8 mouse cellular contexts compared by ENCODE assay signal in genomic region chr5:76974207-76974553, GRCm38 (mm10). TPM values are rescaled to one million over a fixed set of nuclear protein-coding genes. Genes with fewer than 3 reads are reported as not detected.
A peak's percentile ranks its signal among the peaks of the same experiment; 100 is the strongest.
DNase-seq lines count a peak whose midpoint lies in the region; ATAC-seq and TF ChIP-seq lines count a peak whose summit lies in the region.

No protein-coding gene starts in this region.

- WGBS in heart, embryonic 16.5 days, result 2% methylated on average over 17 of the region's 17 CpGs
- 3% methylated on average over 17 of the region's 17 CpGs for WGBS in hindbrain, embryonic 11.5 days

- H3K4me3 ChIP-seq in heart, embryonic 16.5 days (ENCODE audit: low read length), result peak overlapping the region; percentile 100
- peak overlapping the region; percentile 94 for H3K4me3 ChIP-seq in hindbrain, embryonic 11.5 days (ENCODE audit: low read depth, low read length)

- no peaks in the 10 kb centered on the region for H3K9me3 ChIP-seq in heart, embryonic 16.5 days (replicated peaks; ENCODE audit: control insufficient read depth, low read length)
- H3K9me3 ChIP-seq in hindbrain, embryonic 11.5 days (ENCODE audit: control insufficient read depth, low read length), result no peaks in the 10 kb centered on the region

- H3K4me2 ChIP-seq in heart, embryonic 16.5 days (ENCODE audit: low read depth, low read length), result peak overlapping the region; percentile 94
- peak overlapping the region; percentile 79 for H3K4me2 ChIP-seq in hindbrain, embryonic 11.5 days (replicated peaks; ENCODE audit: low read depth, low read length)

- intact Hi-C loops in heart, postnatal 10 days (cut with DNase I), result loop anchor here (2.0 to 10.0 kb wide), 2 partner anchors 69 to 389 kb away; partner anchors contain the start of genes Aasdh and Cep135
- intact Hi-C loops in gastrocnemius, postnatal 36 days (cut with DNase I), result loop anchor here (10.0 kb wide), 1 partner anchor 379 kb away; no protein-coding TSS in a partner anchor

- CTCF ChIA-PET in Patski (lab: Charles Lee), result interaction anchor here (1.3 kb wide), 1 partner anchor 10 kb away, joined by 5 read pairs; no protein-coding TSS in a partner anchor

- peaks cover 11% of the 10 kb centered on the region for H3K36me3 ChIP-seq in heart, embryonic 16.5 days (ENCODE audit: control insufficient read depth, insufficient read depth)
- H3K36me3 ChIP-seq in hindbrain, embryonic 11.5 days (ENCODE audit: control insufficient read depth, insufficient read depth, low read length), result peaks cover 2% of the 10 kb centered on the region; the same call in 1 of the 2 replicates

- H3K27ac ChIP-seq in heart, embryonic 16.5 days (ENCODE audit: low read length), result peak overlapping the region; percentile 96
- no peak overlapping the region for H3K27ac ChIP-seq in hindbrain, embryonic 11.5 days (ENCODE audit: low read depth, low read length)

- H3K9ac ChIP-seq in heart, embryonic 16.5 days (ENCODE audit: low read length), result peak overlapping the region; percentile 97
- peak overlapping the region; percentile 81 for H3K9ac ChIP-seq in hindbrain, embryonic 11.5 days (ENCODE audit: low read depth, low read length)

- no peaks in the 10 kb centered on the region for H3K27me3 ChIP-seq in heart, embryonic 16.5 days (ENCODE audit: control insufficient read depth, insufficient read depth, low read length)
- H3K27me3 ChIP-seq in Patski, result no peaks in the 10 kb centered on the region
- H3K27me3 ChIP-seq in hindbrain, embryonic 11.5 days (ENCODE audit: control insufficient read depth, insufficient read depth, low read length), result no peaks in the 10 kb centered on the region

- TF ChIP-seq CTCF in Patski (IDR thresholded peaks at IDR 0.05), result no peak

- peak; percentile 19; the same call in 1 of the 2 replicates for ATAC-seq in heart, embryonic 16.5 days (replicated peaks; ENCODE audit: extremely low read depth, insufficient read depth, low FRiP score)
- peak; percentile 5 for ATAC-seq in Patski
- ATAC-seq in hindbrain, embryonic 11.5 days (ENCODE audit: low FRiP score), result no peak
- ATAC-seq in megakaryocyte-erythroid progenitor cell, adult 5-6 weeks (replicated peaks; ENCODE audit: low FRiP score, low TSS enrichment, poor library complexity, severe bottlenecking), result peak; percentile 29; the same call in 1 of the 2 replicates

- no peak for DNase-seq in heart, postnatal 10 days
- DNase-seq in Patski (ENCODE audit: low read depth, low spot score), result no peak
- DNase-seq in hindbrain, embryonic 11.5 days (ENCODE audit: low spot score), result no peak
- DNase-seq in gastrocnemius, postnatal 36 days, result no peak
- DNase-seq in gastrocnemius, postnatal 25 days, result no peak
- DNase-seq in ovary, postnatal 14 days (ENCODE audit: low spot score), result no peak

- POLR2A ChIA-PET in Patski (lab: Charles Lee), result interaction anchor here (0.5 kb wide), 1 partner anchor 9 kb away, joined by 4 read pairs; no protein-coding TSS in a partner anchor

- peaks cover 11% of the 10 kb centered on the region for H3K4me1 ChIP-seq in heart, embryonic 16.5 days (ENCODE audit: control insufficient read depth, insufficient read depth, low read length)
- H3K4me1 ChIP-seq in hindbrain, embryonic 11.5 days (replicated peaks; ENCODE audit: control insufficient read depth, insufficient read depth, low read length), result no peaks in the 10 kb centered on the region

- in situ Hi-C loops in Patski (cut with MboI; ENCODE audit: low pct_unique_long_range_greater_than_20kb), result no loop called here

RNA-seq across cellular contexts. Expression of gene Srp72, which starts 0.3 kb away (rescaled TPM):
- 51.9 and 53.8 TPM in 2 replicates for polyA plus RNA-seq in heart, embryonic 16.5 days (2015; fragmentation: Nextera tagmentation; extraction: Ambion mirVana)
- 10 to 100 TPM; 74.0 to 75.6 TPM for total RNA-seq in heart, postnatal 10 days (2021)
- polyA plus RNA-seq in Patski (2021), result 123 TPM
- 77.3 and 82.3 TPM in 2 replicates for polyA plus RNA-seq in hindbrain, embryonic 11.5 days (2014; fragmentation: Nextera tagmentation; extraction: Ambion mirVana)
- 143 and 165 TPM in 2 replicates for total RNA-seq in megakaryocyte-erythroid progenitor cell, adult 5-6 weeks (2014; fragmentation: Nextera tagmentation)
- total RNA-seq in megakaryocyte-erythroid progenitor cell, adult 5-6 weeks (2017), result 199 and 258 TPM in 2 replicates
- total RNA-seq in gastrocnemius, postnatal 36 days (2021), result 10 to 100 TPM; 51.1 to 60.5 TPM
- total RNA-seq in gastrocnemius, postnatal 25 days (2021), result 10 to 100 TPM; 51.3 to 53.1 TPM

RNA-seq across cellular contexts. Expression of gene Ppat, which starts 22.8 kb away (rescaled TPM):
- 22.0 and 29.3 TPM in 2 replicates for polyA plus RNA-seq in heart, embryonic 16.5 days (2015; fragmentation: Nextera tagmentation; extraction: Ambion mirVana)
- total RNA-seq in heart, postnatal 10 days (2021), result 10 to 100 TPM; 14.6 to 15.9 TPM
- 30.8 TPM for polyA plus RNA-seq in Patski (2021)
- polyA plus RNA-seq in hindbrain, embryonic 11.5 days (2014; fragmentation: Nextera tagmentation; extraction: Ambion mirVana), result 31.3 and 36.1 TPM in 2 replicates
- total RNA-seq in megakaryocyte-erythroid progenitor cell, adult 5-6 weeks (2014; fragmentation: Nextera tagmentation), result 63.2 and 82.8 TPM in 2 replicates
- 121 and 133 TPM in 2 replicates for total RNA-seq in megakaryocyte-erythroid progenitor cell, adult 5-6 weeks (2017)
- 10 to 100 TPM; 18.6 to 21.8 TPM for total RNA-seq in gastrocnemius, postnatal 36 days (2021)
- total RNA-seq in gastrocnemius, postnatal 25 days (2021), result 10 to 100 TPM; 17.7 to 18.7 TPM

RNA-seq across cellular contexts. Expression of gene Paics, which starts 23.1 kb away (rescaled TPM):
- 251 and 274 TPM in 2 replicates for polyA plus RNA-seq in heart, embryonic 16.5 days (2015; fragmentation: Nextera tagmentation; extraction: Ambion mirVana)
- total RNA-seq in heart, postnatal 10 days (2021), result 100 to 1,000 TPM; 166 to 168 TPM
- polyA plus RNA-seq in Patski (2021), result 335 TPM
- 351 and 390 TPM in 2 replicates for polyA plus RNA-seq in hindbrain, embryonic 11.5 days (2014; fragmentation: Nextera tagmentation; extraction: Ambion mirVana)
- 238 and 301 TPM in 2 replicates for total RNA-seq in megakaryocyte-erythroid progenitor cell, adult 5-6 weeks (2014; fragmentation: Nextera tagmentation)
- 403 and 467 TPM in 2 replicates for total RNA-seq in megakaryocyte-erythroid progenitor cell, adult 5-6 weeks (2017)
- total RNA-seq in gastrocnemius, postnatal 36 days (2021), result 100 to 1,000 TPM; 123 TPM
- total RNA-seq in gastrocnemius, postnatal 25 days (2021), result 100 to 1,000 TPM; 110 to 117 TPM

RNA-seq across cellular contexts. Expression of gene Arl9, which starts 29.7 kb away (rescaled TPM):
- polyA plus RNA-seq in heart, embryonic 16.5 days (2015; fragmentation: Nextera tagmentation; extraction: Ambion mirVana), result 0.31 TPM in 1 of 2 replicates, not detected in the other
- total RNA-seq in heart, postnatal 10 days (2021), result not detected
- polyA plus RNA-seq in Patski (2021), result 0.23 TPM
- polyA plus RNA-seq in hindbrain, embryonic 11.5 days (2014; fragmentation: Nextera tagmentation; extraction: Ambion mirVana), result 0.66 TPM in 1 of 2 replicates, not detected in the other
- 4.7 TPM in 1 of 2 replicates, not detected in the other for total RNA-seq in megakaryocyte-erythroid progenitor cell, adult 5-6 weeks (2014; fragmentation: Nextera tagmentation)
- not detected in 2 replicates for total RNA-seq in megakaryocyte-erythroid progenitor cell, adult 5-6 weeks (2017)
- not detected for total RNA-seq in gastrocnemius, postnatal 36 days (2021)
- total RNA-seq in gastrocnemius, postnatal 25 days (2021), result not detected

RNA-seq across cellular contexts. Expression of gene Thegl, which starts 41.6 kb away (rescaled TPM):
- polyA plus RNA-seq in heart, embryonic 16.5 days (2015; fragmentation: Nextera tagmentation; extraction: Ambion mirVana), result 0.14 TPM in 1 of 2 replicates, not detected in the other
- total RNA-seq in heart, postnatal 10 days (2021), result not detected
- not detected for polyA plus RNA-seq in Patski (2021)
- polyA plus RNA-seq in hindbrain, embryonic 11.5 days (2014; fragmentation: Nextera tagmentation; extraction: Ambion mirVana), result 0.46 TPM in 1 of 2 replicates, not detected in the other
- 1.0 TPM in 1 of 2 replicates, not detected in the other for total RNA-seq in megakaryocyte-erythroid progenitor cell, adult 5-6 weeks (2014; fragmentation: Nextera tagmentation)
- total RNA-seq in megakaryocyte-erythroid progenitor cell, adult 5-6 weeks (2017), result 0.53 and 1.6 TPM in 2 replicates
- total RNA-seq in gastrocnemius, postnatal 36 days (2021), result not detected
- total RNA-seq in gastrocnemius, postnatal 25 days (2021), result not detected
